Mouse (Mus musculus): ENCODE results near the gene Actl6a. TPM values are rescaled to one million over a fixed set of nuclear protein-coding genes. Genes with fewer than 3 reads are reported as not detected.
"Not testable (repeated sequence)": the region's sequence is repeated elsewhere in the genome, so short reads cannot be mapped to it uniquely, and the experiment has no call there.

The Actl6a gene
- 132 and 148 TPM in 2 replicates for total RNA-seq (2014; fragmentation: Nextera tagmentation)
- 100 and 139 TPM in 2 replicates for total RNA-seq (2017)

- ATAC-seq (replicated peaks; ENCODE audit: low FRiP score, low TSS enrichment, poor library complexity, severe bottlenecking): not testable (repeated sequence)
Observed at GRCm38 (mm10) chr3:32705647-32706348, at the start of gene Actl6a. Gene Actl6a, plus strand, starts transcription at chr3:32706298.

DNA sequence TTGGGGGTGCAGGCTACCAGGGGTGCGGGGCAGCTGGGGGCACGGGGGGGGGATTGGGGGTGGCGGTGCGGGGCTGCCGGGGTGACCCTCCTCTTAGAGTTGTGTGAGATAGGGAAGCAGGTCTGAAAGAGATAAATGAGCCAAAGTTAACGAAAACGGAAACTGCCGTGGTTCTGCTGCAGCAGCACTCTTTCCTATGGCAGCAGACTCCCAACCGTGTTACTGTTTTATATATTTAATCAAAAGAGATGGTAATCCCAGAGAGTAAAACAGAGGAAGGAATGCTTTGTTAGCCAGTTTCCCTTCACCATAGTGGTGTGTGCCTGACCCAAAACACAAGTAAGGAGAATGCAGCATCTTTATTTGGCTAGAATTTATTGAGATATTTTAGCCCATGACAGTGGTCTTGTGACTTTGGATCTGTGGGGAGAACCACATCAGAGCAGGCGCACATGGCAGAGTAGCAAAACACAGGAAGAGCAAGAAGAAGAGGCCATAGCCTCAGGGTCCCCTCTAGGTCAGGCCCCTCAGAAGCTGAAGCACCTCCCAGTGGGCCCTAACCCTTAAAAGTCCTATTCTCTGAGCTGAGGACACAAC, 49.6 kb upstream of the Actl6a start:
- ATAC-seq (replicated peaks; ENCODE audit: low FRiP score, low TSS enrichment, poor library complexity, severe bottlenecking): no peak

DNA sequence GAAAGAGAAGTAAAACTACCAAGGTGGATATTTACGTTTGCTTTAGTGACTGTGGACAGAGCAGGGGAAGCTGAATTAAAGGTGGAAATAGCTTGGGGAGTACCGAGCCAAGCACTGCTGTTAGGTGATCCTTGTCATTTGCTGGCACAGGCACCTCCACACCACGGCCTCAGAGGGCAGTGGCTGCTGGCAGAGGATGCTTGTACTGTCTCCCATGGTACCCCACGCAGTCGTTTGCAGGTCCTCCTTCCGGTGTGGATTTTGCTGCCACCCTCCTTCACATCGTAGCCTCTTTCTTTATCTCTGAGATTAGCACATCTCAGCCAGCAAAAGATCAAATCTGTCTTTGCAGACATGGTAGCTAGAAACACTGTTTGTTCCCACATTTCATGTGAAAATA, 47.7 kb upstream of the Actl6a start:
- peak; percentile 36; the same call in 1 of the 2 replicates for ATAC-seq (replicated peaks; ENCODE audit: low FRiP score, low TSS enrichment, poor library complexity, severe bottlenecking)

DNA sequence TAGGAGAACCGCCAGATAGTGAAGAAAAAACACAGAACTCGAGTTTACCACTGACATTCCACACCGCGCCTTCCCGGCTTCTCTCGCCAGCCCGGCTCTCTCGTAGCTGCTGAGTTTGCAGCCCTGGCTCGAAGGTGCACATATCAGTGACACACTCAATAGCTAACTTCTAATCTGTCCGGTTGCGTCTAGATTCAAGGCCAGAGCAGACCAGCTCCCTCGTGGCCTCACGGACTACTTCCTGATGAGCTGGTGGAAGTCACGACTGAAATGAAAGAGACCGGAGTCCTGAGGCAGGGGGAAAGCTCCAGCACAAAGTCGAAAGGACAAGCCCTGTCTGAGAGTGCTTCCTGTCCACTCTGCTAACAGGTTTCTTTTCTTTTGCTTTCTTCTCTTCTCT, 47.3 kb upstream of the Actl6a start:
- 0 out of 2 replicates have a peak, but pooled peaks have one; percentile 11 for ATAC-seq (replicated peaks; ENCODE audit: low FRiP score, low TSS enrichment, poor library complexity, severe bottlenecking)

DNA sequence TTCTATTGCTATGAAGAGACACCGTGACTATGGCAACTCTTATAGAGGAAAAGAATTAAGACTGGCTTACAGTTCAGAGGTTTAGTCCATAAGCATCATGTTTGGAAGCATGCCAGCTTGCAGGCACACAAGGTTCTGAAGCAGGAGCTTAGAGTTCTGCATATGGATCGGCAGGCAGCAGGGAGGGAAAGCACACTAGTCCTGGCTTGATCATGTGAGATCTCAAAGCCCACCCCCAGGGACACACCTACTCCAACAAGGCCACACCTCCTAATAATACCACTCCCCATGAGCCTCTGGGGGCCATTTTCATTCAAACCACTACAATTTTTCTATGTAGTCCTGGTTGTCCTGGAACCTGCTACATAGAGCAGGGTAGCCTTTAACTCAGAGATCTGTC, 46.6 kb upstream of the Actl6a start:
- ATAC-seq (replicated peaks; ENCODE audit: low FRiP score, low TSS enrichment, poor library complexity, severe bottlenecking): no peak

DNA sequence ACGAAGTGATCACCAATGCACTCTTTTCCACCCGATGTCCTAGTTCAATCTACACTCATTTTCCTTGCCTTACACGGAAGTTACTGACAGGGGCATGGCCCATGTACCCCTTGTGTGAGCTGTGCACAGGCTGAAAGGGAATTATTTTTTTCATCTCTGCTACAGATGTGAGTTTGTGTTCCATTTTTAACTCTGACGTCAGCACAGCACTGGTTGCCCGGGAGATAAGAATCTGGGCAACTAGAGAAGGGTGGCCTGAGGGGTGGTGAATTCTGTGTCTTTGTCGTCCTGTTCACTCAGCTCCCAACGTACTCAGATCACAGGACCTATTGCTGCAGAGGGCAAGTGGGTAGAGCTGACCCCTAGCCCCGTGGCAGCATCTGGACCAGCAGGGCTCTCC, 45.8 kb upstream of the Actl6a start:
- no peak for ATAC-seq (replicated peaks; ENCODE audit: low FRiP score, low TSS enrichment, poor library complexity, severe bottlenecking)

GRCm38 (mm10) chr3:32660831-32661555, 45.1 kb upstream of the Actl6a start:
- ATAC-seq (replicated peaks; ENCODE audit: low FRiP score, low TSS enrichment, poor library complexity, severe bottlenecking): no peak; the same call in 1 of the 2 replicates

- ATAC-seq (replicated peaks; ENCODE audit: low FRiP score, low TSS enrichment, poor library complexity, severe bottlenecking): no peak
Observed at GRCm38 (mm10) chr3:32661556-32661930, 44.6 kb upstream of the Actl6a start.

GRCm38 (mm10) chr3:32668256-32668959, 37.7 kb upstream of the Actl6a start:
- ATAC-seq (replicated peaks; ENCODE audit: low FRiP score, low TSS enrichment, poor library complexity, severe bottlenecking): no peak

GRCm38 (mm10) chr3:32669211-32669610, 36.9 kb upstream of the Actl6a start:
- ATAC-seq (replicated peaks; ENCODE audit: low FRiP score, low TSS enrichment, poor library complexity, severe bottlenecking): no peak

GRCm38 (mm10) chr3:32670196-32670595, 35.9 kb upstream of the Actl6a start:
- ATAC-seq (replicated peaks; ENCODE audit: low FRiP score, low TSS enrichment, poor library complexity, severe bottlenecking): no peak

GRCm38 (mm10) chr3:32673151-32673550, 32.9 kb upstream of the Actl6a start:
- ATAC-seq (replicated peaks; ENCODE audit: low FRiP score, low TSS enrichment, poor library complexity, severe bottlenecking): no peak

GRCm38 (mm10) chr3:32676393-32676792, 29.7 kb upstream of the Actl6a start:
- no peak for ATAC-seq (replicated peaks; ENCODE audit: low FRiP score, low TSS enrichment, poor library complexity, severe bottlenecking)

DNA sequence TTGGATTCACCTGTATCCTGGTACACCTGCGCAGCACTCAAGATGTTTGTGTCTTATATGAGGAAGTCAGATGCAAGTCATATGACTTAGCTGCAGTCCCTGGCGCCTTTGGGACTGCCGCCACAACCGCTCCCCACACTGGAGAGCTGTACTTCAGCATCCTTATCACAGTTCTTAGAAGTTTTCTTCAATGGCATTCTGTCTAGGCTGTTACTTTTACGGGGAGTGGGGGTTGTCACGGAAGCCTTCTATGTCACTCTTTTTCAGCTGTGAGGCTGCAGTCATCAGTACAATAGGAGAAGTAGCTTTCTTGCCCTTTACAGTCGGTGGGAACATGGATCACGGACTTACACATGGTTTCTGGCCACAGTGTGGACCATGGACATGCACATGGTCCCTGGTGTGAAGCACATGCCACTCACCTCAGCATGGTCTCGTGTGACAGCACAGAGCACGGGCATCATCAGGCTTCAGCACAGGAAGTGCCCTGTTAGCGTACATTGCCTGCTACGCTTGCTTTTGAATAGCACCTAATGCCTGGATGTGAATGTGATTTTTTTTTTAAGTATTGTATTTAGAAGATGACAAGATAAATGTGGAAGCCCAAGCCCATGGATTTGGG, 23.1 kb upstream of the Actl6a start:
- ATAC-seq (replicated peaks; ENCODE audit: low FRiP score, low TSS enrichment, poor library complexity, severe bottlenecking): no peak

GRCm38 (mm10) chr3:32684631-32685030, 21.5 kb upstream of the Actl6a start:
- ATAC-seq (replicated peaks; ENCODE audit: low FRiP score, low TSS enrichment, poor library complexity, severe bottlenecking): no peak

DNA sequence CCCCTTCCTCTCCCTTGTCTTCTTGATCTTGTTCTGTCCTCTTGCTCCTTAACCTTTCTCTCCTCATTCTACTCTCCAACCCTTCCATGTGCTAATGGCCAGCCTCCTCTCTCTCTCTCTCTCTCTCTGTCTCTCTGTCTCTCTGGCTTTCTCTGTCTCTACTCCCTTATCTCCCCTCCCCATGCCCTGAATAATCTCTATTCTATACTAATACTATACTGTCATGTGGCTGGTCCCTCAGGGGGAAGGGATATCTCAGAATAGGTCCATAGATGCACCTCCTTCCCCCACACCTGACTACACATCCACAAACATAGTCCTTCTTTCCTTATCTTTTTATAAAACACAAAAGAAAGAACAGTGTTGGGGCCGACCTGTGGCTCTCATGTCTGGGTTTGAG, 19.6 kb upstream of the Actl6a start:
- no peak for ATAC-seq (replicated peaks; ENCODE audit: low FRiP score, low TSS enrichment, poor library complexity, severe bottlenecking)

DNA sequence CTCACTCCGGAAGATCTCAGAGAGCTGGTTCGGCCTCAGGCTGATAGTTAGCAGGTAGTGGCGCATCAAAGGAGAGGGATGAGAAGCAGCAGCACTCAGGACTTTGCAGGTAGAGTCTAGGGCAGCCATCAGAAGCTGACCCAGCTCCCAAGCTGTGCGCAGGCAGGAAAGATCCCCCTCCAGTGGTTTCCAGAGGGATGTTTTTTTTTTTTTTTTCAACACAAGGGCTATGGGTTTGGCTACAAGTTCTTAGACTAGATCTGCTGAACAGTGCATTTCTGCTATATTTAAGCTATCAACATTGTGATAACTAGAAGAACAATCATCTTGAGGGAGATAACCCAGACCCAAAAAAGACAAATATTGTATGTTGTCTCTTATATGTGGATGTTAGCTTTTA, 18.9 kb upstream of the Actl6a start:
- ATAC-seq (replicated peaks; ENCODE audit: low FRiP score, low TSS enrichment, poor library complexity, severe bottlenecking): no peak

DNA sequence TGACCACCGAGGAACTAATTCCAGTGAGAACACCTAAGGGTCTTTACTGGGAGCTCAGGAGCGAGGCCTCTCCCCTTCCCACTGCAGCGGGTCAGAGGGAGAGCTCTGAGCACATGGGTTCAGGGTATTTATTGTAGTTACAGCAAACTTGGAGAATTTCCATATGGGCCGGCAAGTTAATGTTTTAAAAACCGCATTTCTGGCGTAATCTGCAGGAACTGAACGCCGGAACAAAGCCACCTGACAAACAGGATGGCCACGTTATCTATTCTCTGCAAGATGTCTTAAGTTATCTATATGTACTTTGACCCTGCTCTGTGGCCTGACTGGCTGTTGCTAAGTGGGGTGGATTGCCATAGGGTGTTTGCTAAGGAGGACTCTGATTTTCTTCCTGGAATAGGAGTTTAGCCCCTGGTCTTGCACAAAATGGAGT, 16.5 kb upstream of the Actl6a start:
- ATAC-seq (replicated peaks; ENCODE audit: low FRiP score, low TSS enrichment, poor library complexity, severe bottlenecking): peak; percentile 94

DNA sequence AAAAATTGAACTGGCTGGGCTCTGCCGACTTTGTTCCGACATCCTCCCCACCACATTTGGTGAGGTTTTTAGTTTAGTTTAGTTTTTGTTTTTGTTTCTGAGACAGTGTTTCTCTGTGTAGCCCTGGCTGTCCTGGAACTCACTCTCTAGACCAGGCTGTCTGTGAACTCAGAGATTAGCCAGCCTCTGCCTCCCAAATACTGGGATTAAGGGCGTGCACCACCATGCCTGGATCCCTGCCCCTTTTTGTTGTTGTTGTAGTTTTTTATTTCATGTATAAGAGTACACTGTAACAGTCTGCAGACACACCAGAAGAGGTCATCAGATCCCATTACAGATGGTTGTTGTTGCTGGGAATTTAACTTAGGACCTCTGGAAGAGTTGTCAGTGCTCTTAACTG, 16.1 kb upstream of the Actl6a start:
- ATAC-seq (replicated peaks; ENCODE audit: low FRiP score, low TSS enrichment, poor library complexity, severe bottlenecking): peak; percentile 3; the same call in 1 of the 2 replicates
